Mouse (Mus musculus): ENCODE data around the gene Fus.
"Not testable (repeated sequence)": the region's sequence is repeated elsewhere in the genome, so short reads cannot be mapped to it uniquely, and the experiment has no call there.

Fus gene

DNA sequence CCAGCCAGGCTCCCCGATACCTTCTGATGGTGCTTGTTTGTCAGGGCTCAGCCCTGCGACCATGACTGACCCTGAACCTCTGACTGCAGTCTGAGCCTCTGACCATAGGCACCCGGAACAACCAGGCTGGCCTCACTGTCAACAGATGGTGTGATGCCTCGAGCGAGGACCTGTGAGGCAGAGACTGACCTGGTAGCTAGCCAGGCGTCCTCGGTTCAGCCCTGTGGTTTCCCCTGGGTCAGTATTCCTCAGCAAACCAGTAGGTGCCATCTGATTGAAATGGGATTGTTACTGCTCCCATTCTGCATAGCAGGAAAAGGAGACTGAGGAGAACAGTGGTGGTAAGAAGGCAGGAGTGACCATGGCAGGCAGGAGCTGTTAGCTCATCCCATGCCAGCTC is 38.9 kb downstream of the Fus start:
- DNase-seq, result no peak

DNA sequence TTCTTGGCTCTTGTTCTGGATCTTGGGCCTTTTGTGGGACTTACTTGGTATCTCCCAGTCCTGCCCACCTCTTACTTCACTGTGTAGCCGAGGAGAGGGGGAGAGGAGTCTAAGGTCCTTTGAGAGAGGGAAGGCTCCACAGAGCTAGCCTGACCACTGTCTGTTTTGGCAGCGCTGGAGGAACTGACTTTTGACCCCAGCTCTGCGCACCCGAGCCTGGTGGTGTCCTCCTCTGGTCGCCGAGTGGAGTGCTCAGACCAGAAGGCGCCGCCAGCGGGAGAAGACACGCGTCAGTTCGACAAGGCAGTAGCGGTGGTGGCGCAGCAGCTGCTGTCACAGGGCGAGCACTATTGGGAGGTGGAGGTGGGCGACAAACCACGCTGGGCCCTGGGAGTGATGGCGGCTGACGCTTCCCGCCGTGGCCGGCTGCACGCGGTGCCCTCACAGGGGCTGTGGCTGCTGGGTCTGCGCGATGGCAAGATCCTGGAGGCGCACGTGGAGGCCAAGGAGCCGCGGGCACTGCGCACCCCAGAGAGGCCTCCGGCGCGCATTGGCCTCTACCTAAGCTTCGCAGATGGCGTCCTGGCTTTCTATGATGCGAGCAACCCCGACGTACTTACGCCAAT is 42.6 kb downstream of the Fus start:
- no peak for DNase-seq

GRCm38 (mm10) chr7:128012136-128012780 is 45.0 kb downstream of the Fus start:
- no peak for DNase-seq

DNA sequence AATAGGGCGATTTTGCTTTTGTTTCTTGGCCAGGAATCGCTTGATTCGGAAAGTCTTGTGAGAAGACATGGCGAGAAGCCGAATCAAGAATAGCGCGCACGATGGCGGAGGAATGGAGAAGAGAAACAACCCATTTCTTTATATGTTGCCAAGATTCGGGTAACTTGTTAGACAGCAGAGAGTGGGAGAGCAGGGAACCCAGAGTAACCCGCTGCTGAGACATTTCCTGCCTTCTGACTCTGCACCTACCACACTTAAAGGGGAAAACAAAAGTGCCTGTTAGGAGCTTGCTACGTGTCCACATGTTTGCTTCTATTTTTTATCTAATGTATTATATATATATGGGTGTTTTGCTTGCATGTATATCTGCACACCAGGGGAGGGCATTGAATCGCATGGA is 45.9 kb downstream of the Fus start:
- DNase-seq, result no peak

- DNase-seq, result not testable (repeated sequence)
Observed at GRCm38 (mm10) chr7:128016134-128016533, 48.9 kb downstream of the Fus start.

DNA sequence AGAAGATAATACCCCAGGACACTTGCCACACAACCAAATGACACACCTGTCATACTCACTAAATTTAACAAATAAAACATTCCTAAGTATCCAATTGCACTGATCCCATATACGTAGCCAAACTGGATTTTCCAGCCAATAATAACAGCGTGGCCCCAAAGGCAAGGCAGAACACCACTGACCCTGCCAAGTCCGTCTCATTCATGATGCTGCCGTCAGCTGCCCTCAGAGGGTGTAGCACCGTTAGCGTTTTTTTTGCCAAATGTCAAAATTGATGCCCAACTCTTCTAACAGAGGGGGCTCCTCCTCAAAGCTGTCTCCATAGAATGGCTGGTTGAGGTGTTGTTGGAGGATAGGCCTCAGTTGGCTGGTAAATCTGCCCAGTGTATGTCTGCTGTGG is 49.4 kb downstream of the Fus start:
- DNase-seq, result no peak

DNA sequence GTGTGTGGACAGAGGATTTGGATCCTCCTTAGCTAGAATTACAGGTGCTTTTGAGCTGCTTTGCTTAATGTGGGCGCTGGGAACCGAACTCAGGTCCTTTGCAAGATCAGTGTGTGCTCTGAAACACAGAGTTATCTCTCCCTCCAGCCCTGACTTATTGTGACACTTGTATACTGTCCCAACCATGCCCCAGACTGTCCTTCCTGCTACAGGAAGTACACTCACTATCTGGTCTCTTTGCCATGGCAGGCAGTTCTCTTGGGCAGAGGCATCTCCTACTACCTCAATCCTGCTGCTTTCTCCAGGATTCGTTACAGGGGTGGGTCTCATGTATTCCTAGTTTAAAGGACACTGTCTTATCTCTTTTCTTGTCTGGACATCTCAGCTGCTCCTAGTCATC is 51.0 kb downstream of the Fus start:
- DNase-seq, result no peak

- no peak for DNase-seq
Observed at GRCm38 (mm10) chr7:128019187-128019586, 51.9 kb downstream of the Fus start.

DNA sequence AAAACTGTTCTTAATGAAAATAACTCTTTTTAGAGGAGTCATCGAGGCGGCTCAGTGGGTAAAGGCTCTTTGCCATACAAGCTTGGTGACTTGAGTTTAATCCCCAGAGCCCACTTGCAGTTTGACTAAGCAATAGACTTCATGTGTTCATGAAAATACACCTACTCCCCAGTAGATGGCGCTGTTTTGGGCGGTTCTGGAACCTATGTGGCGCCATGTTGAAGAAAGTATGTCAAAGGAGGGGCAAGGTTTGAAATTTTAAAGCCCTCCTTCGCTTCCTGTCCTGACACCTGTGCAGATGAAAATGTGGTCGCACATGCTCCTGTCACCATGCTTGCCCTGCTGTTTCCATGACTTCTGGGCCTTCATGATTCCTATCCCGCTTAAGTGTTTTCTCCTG is 55.7 kb downstream of the Fus start:
- peak; percentile 53 to 59 for DNase-seq

- no peak for DNase-seq
Observed at GRCm38 (mm10) chr7:128023565-128023964, 56.3 kb downstream of the Fus start.

- DNase-seq, result no peak
Observed at GRCm38 (mm10) chr7:128024364-128024763, 57.1 kb downstream of the Fus start.

GRCm38 (mm10) chr7:128024932-128025331 is 57.7 kb downstream of the Fus start:
- DNase-seq, result no peak

DNA sequence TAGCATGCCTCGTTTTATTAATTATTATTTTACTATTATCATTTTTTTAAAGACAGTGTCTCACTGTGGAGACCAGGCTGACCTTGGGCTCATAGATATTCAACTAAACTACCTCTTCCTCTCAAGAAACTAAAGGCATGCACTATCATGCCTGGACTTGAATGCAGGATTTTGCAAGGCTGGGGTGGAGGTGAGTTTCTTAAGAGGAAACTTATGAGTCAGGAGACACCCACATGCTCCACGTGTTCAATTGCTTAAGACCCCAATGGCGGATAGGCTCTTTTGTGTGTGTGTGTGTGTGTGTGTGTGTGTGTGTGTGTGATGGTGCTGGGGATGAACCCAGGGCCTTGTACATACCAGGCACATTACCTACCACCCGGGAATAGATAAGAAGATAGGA is 58.1 kb downstream of the Fus start:
- no peak for DNase-seq

- no peak for DNase-seq
Observed at GRCm38 (mm10) chr7:128031403-128031976, 64.2 kb downstream of the Fus start.

GRCm38 (mm10) chr7:128032290-128032988 is 65.2 kb downstream of the Fus start:
- DNase-seq, result no peak

- no peak for DNase-seq
Observed at GRCm38 (mm10) chr7:128032989-128033293, 65.7 kb downstream of the Fus start.

DNA sequence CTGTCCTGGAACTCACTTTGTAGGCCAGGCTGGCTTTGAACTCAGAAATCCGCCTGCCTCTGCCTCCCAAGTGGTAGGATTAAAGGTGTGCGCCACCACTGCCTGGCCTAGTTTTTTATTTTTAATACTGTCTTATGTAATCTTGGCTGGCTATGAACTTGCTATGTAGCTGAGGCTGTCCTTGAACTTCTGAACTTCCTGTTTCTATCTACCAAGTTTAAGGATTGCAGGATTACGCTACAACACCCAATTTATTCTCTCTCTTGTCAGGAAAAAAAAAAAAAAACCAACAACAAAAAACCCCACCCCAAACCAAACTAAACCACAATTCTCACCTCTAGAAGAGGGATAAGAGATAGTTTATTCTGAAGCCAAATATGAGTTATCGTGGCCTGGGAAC is 66.4 kb downstream of the Fus start:
- no peak for DNase-seq
